Mouse (Mus musculus) intestine, embryonic 16.5 days (tissue): ENCODE measurements at regions not wholly inside any gene's neighbourhood (a gene's known extent, or its start where the extent isn't known, plus 50 kb on each side); places are given as distances from the start of the nearest gene placed in this dataset.

Source experiments
- ATAC-seq: fragments of 200-750 bp; cut with Nextera tagmentation; 2 replicates; pipeline ENCODE4 v1.8.0; 2017; ENCODE audit warnings: moderate TSS enrichment, moderate library complexity
- H3K27ac ChIP-seq: fragments of 300-500 bp; sonication (generic); 2 replicates; pipeline ENCODE4 v1.5.1; 2014; ENCODE audit warnings: mild to moderate bottlenecking, low read length
- H3K27me3 ChIP-seq: fragments of 300-500 bp; sonication (generic); replicated peaks from 2 replicates; pipeline ENCODE4 v1.6.1; 2014; ENCODE audit warnings: low read length, control low read depth, mixed read lengths; ENCODE audit not compliant: control insufficient read depth, insufficient read depth
- H3K36me3 ChIP-seq: fragments of 300-500 bp; sonication (generic); 2 replicates; pipeline ENCODE4 v1.6.1; 2014; ENCODE audit warnings: low read length, control low read depth; ENCODE audit not compliant: control insufficient read depth, insufficient read depth
- H3K4me1 ChIP-seq: fragments of 300-500 bp; sonication (generic); 2 replicates; pipeline ENCODE4 v1.6.1; 2014; ENCODE audit warnings: low read length, control low read depth, mixed read lengths; ENCODE audit not compliant: control insufficient read depth, insufficient read depth
- H3K4me2 ChIP-seq: fragments of 300-500 bp; sonication (generic); 2 replicates; pipeline ENCODE4 v1.6.1; 2014; ENCODE audit warnings: low read depth, low read length, control low read depth
- H3K4me3 ChIP-seq: fragments of 300-500 bp; sonication (generic); 2 replicates; pipeline ENCODE4 v1.5.1; 2014; ENCODE audit warnings: mild to moderate bottlenecking, low read length
- H3K9ac ChIP-seq: fragments of 300-500 bp; sonication (generic); 2 replicates; pipeline ENCODE4 v1.6.1; 2014; ENCODE audit warnings: low read depth, low read length
- H3K9me3 ChIP-seq: fragments of 300-500 bp; sonication (generic); 2 replicates; pipeline ENCODE4 v1.6.1; 2016; ENCODE audit warnings: low read length, control low read depth; ENCODE audit not compliant: control insufficient read depth
- WGBS: fragments of 180-500 bp; shearing (Covaris S2); extraction: QIAGEN DNeasy Blood & Tissue Kit; methylation state at CpG from one replicate; pipeline ENCODE4 v1.1.7; 2014; 5-methylcytosine and 5-hydroxymethylcytosine counted together

GRCm38 (mm10) chr3:41408821-41409737 is 146.5 kb upstream of the Jade1 start:
- Histone ChIP-seq H3K9ac (peak overlapping the region; percentile 21), H3K27ac (no peak overlapping the region), H3K27me3 (no peaks in the 10 kb centered on the region), H3K4me3 (peak overlapping the region; percentile 34), H3K4me1 (peaks cover 6% of the 10 kb centered on the region), H3K36me3 (no peaks in the 10 kb centered on the region), H3K4me2 (peak overlapping the region; percentile 50), H3K9me3 (no peaks in the 10 kb centered on the region)
- peak; percentile 76 for ATAC-seq
- WGBS: 5% methylated on average over 15 of the region's 15 CpGs

GRCm38 (mm10) chr3:41408423-41408820 is 147.1 kb upstream of the Jade1 start:
- 6% methylated on average over 14 of the region's 14 CpGs for WGBS
- H3K27ac ChIP-seq: no peak overlapping the region
- no peaks in the 10 kb centered on the region for H3K9me3 ChIP-seq
- H3K4me2 ChIP-seq: peak overlapping the region; percentile 50
- H3K36me3 ChIP-seq: no peaks in the 10 kb centered on the region
- peak overlapping the region; percentile 34 for H3K4me3 ChIP-seq
- peak; percentile 94 for ATAC-seq
- H3K27me3 ChIP-seq: no peaks in the 10 kb centered on the region
- peak overlapping the region; percentile 21 for H3K9ac ChIP-seq
- peaks cover 6% of the 10 kb centered on the region for H3K4me1 ChIP-seq

DNA sequence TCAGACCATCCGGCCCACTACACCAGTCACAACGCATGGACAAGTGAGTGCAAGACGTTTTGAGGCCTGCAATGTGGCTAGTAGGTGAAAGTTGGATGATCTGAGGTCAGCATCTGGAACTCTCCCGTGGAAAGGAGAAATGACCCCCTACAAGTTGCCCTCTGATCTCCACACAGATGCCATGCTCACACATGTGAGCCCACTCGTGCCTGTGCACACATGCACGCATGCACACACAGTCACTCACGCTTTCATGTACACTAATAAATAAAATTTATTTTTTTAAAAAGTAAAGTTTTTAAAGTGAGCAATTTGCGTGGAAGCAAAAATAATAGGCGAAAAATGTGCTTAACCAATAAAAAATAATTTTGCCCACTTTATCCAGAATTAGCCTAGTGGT is 147.5 kb upstream of the Jade1 start:
- 0 out of 2 replicates have a peak, but pooled peaks have one; percentile 32 for ATAC-seq
- 88% methylated on average over 9 of the region's 9 CpGs for WGBS
- Histone ChIP-seq H3K4me3 (peak overlapping the region; percentile 34), H3K4me1 (peaks cover 6% of the 10 kb centered on the region), H3K9me3 (no peaks in the 10 kb centered on the region), H3K36me3 (no peaks in the 10 kb centered on the region), H3K9ac (peak overlapping the region; percentile 21; the same call in 1 of the 2 replicates), H3K27me3 (no peaks in the 10 kb centered on the region), H3K27ac (no peak overlapping the region), H3K4me2 (peak overlapping the region; percentile 50)

DNA sequence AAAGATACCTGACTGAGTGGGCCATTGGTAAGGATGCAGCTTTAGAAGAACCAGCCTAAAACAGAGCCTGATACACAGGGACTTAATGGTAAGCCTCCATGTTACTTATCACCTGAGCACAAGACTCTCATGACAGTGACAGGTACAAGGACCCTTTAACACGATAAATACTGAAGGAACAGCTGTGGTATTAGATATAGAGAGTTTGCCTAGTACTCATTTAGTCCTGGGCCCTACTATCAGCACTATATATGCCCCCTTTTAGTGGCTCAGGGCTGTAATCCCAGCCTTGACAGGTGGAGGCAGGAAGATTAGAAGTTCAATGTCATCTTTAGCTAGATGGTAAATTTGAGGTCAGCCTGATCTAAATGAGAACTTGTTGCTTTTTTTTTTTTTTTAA is 148.0 kb upstream of the Jade1 start:
- Histone ChIP-seq H3K9me3 (no peaks in the 10 kb centered on the region), H3K4me2 (no peak overlapping the region), H3K4me3 (no peak overlapping the region), H3K4me1 (peaks cover 3% of the 10 kb centered on the region; the same call in 1 of the 2 replicates), H3K9ac (no peak overlapping the region), H3K27me3 (no peaks in the 10 kb centered on the region), H3K27ac (no peak overlapping the region), H3K36me3 (no peaks in the 10 kb centered on the region)
- ATAC-seq: no peak
- WGBS: 76% methylated on average over 1 of the region's 1 CpGs

- Histone ChIP-seq H3K9me3 (no peaks in the 10 kb centered on the region), H3K9ac (no peak overlapping the region), H3K27me3 (no peaks in the 10 kb centered on the region), H3K4me1 (no peaks in the 10 kb centered on the region), H3K36me3 (no peaks in the 10 kb centered on the region), H3K27ac (no peak overlapping the region), H3K4me2 (no peak overlapping the region), H3K4me3 (no peak overlapping the region)
- ATAC-seq: no peak
- 84% methylated on average over 4 of the region's 4 CpGs for WGBS
Measured at GRCm38 (mm10) chr3:41401881-41402280, 153.7 kb upstream of the Jade1 start.

GRCm38 (mm10) chr3:41389868-41390267 is 165.7 kb upstream of the Jade1 start:
- no peaks in the 10 kb centered on the region for H3K27me3 ChIP-seq
- no peak overlapping the region for H3K9ac ChIP-seq
- H3K9me3 ChIP-seq: no peaks in the 10 kb centered on the region
- H3K4me3 ChIP-seq: no peak overlapping the region
- H3K4me2 ChIP-seq: no peak overlapping the region
- H3K27ac ChIP-seq: no peak overlapping the region
- no peaks in the 10 kb centered on the region for H3K36me3 ChIP-seq
- ATAC-seq: no peak
- H3K4me1 ChIP-seq: no peaks in the 10 kb centered on the region; the same call in 1 of the 2 replicates
- 35% methylated on average over 6 of the region's 6 CpGs for WGBS

DNA sequence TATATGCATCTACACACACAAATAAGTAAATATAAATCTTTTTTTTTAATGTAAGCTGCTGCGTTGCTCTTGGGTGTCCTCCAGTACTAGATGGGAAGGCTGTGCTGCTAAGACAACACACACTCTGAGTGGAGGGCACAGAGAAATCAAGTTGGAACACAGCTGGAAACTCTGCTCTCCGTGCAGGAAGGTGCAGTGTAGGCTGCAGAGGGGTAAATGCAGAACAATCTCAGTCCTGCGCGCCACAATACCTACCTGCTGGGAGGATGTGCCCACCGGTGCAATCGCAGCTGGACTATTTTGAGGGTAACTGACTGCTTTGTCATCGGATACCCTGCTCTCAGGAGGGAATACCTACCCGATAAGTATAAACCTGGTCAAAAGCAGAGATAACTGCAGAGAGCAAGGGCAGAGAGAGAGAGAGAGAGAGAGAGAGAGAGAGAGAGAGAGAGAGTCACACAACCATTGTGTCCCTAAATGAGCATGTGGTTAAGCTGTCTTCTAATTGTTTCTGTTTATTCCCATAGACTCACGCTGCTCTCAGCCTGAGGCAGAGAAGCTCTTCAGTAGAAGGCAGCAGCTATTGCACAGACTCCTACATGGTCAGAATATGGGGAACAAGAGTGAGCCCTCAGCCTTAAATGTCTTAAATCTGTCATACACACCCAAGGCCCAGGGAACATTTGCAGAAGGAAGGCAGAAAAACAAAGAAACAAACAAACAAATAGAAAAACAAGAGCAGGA is 167.9 kb upstream of the Jade1 start:
- Histone ChIP-seq H3K9me3 (no peaks in the 10 kb centered on the region), H3K27me3 (no peaks in the 10 kb centered on the region), H3K27ac (no peak overlapping the region), H3K9ac (no peak overlapping the region), H3K4me2 (no peak overlapping the region), H3K36me3 (no peaks in the 10 kb centered on the region), H3K4me3 (no peak overlapping the region), H3K4me1 (no peaks in the 10 kb centered on the region; the same call in 1 of the 2 replicates)
- WGBS: 77% methylated on average over 9 of the region's 9 CpGs
- ATAC-seq: no peak

- Histone ChIP-seq H3K36me3 (no peaks in the 10 kb centered on the region), H3K4me3 (no peak overlapping the region), H3K4me1 (no peaks in the 10 kb centered on the region; the same call in 1 of the 2 replicates), H3K4me2 (no peak overlapping the region), H3K9me3 (no peaks in the 10 kb centered on the region), H3K9ac (no peak overlapping the region), H3K27me3 (no peaks in the 10 kb centered on the region), H3K27ac (no peak overlapping the region)
- 40% methylated on average over 5 of the region's 5 CpGs for WGBS
- ATAC-seq: peak; percentile 61; the same call in 1 of the 2 replicates
Measured at GRCm38 (mm10) chr3:41386299-41386698, 169.2 kb upstream of the Jade1 start.

DNA sequence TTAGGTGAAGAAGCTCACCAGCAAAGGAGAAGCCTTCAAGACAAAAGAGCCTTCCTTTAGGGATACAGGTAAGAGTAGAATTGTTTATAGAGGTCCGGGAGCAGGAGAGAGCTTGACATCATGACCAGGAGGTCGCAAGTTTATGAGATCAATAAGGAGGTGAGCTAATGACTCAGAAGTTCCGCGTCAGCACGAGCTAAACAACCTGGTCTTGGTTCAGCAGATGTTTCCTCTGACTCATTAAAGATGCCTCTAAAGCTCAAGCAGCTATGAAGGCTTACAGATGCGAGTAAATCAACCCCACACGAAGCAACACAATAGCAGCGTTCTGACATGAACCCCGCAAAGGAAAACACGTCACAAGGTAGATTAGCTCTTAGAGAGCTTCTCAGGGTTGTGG is 171.1 kb upstream of the Jade1 start:
- Histone ChIP-seq H3K4me1 (no peaks in the 10 kb centered on the region; the same call in 1 of the 2 replicates), H3K36me3 (no peaks in the 10 kb centered on the region), H3K27ac (no peak overlapping the region), H3K4me3 (no peak overlapping the region), H3K9me3 (no peaks in the 10 kb centered on the region), H3K27me3 (no peaks in the 10 kb centered on the region), H3K9ac (no peak overlapping the region), H3K4me2 (no peak overlapping the region)
- ATAC-seq: no peak
- 64% methylated on average over 10 of the region's 10 CpGs for WGBS
